Mouse (Mus musculus) embryonic facial prominence, embryonic 15.5 days (tissue): Measurements from ENCODE around the gene Stk32c. TPM values are rescaled to one million over a fixed set of nuclear protein-coding genes. Genes with fewer than 3 reads are reported as not detected.
A peak's percentile ranks its signal among the peaks of the same experiment; 100 is the strongest.

ENCODE experiments used
- ATAC-seq: fragments of 200-750 bp; cut with Nextera tagmentation; 2 replicates; pipeline ENCODE4 v1.8.0; 2017; ENCODE audit warnings: low read depth, moderate TSS enrichment; ENCODE audit not compliant: insufficient number of reproducible peaks, low FRiP score, low TSS enrichment
- H3K27ac ChIP-seq: fragments of 300-500 bp; sonication (generic); replicated peaks from 2 replicates; pipeline ENCODE4 v1.5.1; 2015; ENCODE audit warnings: mild to moderate bottlenecking, inconsistent platforms
- H3K27me3 ChIP-seq: fragments of 300-500 bp; sonication (generic); 2 replicates; pipeline ENCODE4 v1.6.1; 2015; ENCODE audit warnings: inconsistent platforms
- H3K36me3 ChIP-seq: fragments of 300-500 bp; sonication (generic); 2 replicates; pipeline ENCODE4 v1.6.1; 2015; ENCODE audit warnings: mild to moderate bottlenecking, inconsistent platforms
- H3K4me1 ChIP-seq: fragments of 300-500 bp; sonication (generic); 2 replicates; pipeline ENCODE4 v1.6.1; 2015; ENCODE audit warnings: inconsistent platforms
- H3K4me2 ChIP-seq: fragments of 300-500 bp; sonication (generic); replicated peaks from 2 replicates; pipeline ENCODE4 v1.6.1; 2015; ENCODE audit warnings: mild to moderate bottlenecking, inconsistent platforms
- H3K4me3 ChIP-seq: fragments of 300-500 bp; sonication (generic); replicated peaks from 2 replicates; pipeline ENCODE4 v1.5.1; 2015; ENCODE audit warnings: mild to moderate bottlenecking, inconsistent platforms
- H3K9ac ChIP-seq: fragments of 300-500 bp; sonication (generic); 2 replicates; pipeline ENCODE4 v1.6.1; 2015; ENCODE audit warnings: inconsistent platforms
- H3K9me3 ChIP-seq: fragments of 300-500 bp; sonication (generic); replicated peaks from 2 replicates; pipeline ENCODE4 v1.6.1; 2016; ENCODE audit warnings: inconsistent platforms
- WGBS: fragments of 180-500 bp; shearing (Covaris S2); methylation state at CpG from one replicate; pipeline ENCODE4 v1.1.7; 2015; 5-methylcytosine and 5-hydroxymethylcytosine counted together
- polyA plus RNA-seq: library from polyadenylated mRNA; unstranded; fragments of >200 nt; fragmentation: Nextera tagmentation; extraction: Ambion mirVana; gene quantifications from 2 replicates; pipeline ENCODE4 v1.2.1, GENCODE M21; 2015

Gene Stk32c
- polyA plus RNA-seq, 1 experiment from 2014 or later: 0.12 TPM

DNA sequence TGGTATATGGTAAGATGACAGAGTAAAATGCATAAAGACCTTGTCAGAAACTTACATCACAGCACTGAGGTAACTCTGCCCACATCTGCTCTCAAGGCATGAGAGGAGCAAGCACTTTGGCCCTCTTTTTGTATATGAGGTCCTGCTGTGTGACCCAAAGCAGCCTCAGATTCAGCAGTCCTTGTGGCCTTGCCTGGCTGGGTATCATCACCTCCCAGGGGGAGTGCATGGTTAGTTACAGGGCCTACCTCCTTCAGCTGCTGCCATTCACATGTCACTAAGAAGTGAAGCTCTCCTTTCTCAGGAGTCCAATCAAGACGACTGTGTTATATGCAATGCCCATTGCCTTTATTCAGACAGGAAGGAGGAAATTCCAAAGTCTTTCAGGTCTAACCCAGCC is 2.4 kb upstream of the Stk32c start:
- Histone ChIP-seq H3K36me3 (no peaks in the 10 kb centered on the region), H3K9ac (no peak overlapping the region), H3K27ac (no peak overlapping the region), H3K4me1 (peaks cover 8% of the 10 kb centered on the region; the same call in 1 of the 2 replicates), H3K4me3 (no peak overlapping the region), H3K9me3 (no peaks in the 10 kb centered on the region), H3K27me3 (no peaks in the 10 kb centered on the region), H3K4me2 (no peak overlapping the region)
- ATAC-seq: no peak
- 55% methylated on average over 1 of the region's 1 CpGs for WGBS

DNA sequence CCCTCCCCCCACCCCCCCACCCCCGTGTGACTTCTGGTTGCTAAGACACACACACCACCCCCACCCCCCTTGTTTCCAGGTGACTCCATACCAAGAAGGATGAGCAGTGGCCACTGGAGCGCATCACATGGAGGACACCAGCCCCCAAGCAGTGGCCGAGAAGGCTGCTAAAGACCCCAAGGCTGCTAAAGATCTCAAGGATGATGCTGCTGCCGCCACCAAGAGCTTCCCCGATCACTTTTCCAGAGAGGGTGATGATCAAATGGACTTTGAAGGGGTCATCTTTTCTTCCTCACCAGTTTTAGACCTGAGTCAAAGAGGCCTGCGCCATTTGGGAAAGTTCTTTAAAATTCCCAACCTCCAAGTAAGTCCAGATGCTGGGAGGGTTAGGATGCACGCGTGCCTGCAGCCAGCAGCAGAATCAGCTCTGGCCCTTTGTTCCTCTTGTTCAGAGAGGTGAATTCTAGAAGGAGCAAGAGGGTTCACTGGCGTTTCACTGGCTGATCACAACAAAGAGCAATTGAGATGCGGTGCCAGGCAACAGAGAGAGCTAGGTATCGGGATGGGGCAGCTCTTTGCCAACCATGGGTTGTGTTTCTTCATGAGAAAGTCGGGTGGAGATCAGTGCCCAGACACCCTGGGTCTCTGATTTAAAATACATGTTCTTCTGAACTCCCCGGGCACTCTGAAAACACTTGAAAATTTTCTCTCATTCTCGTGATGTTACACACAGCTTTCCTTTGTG is 1.7 kb upstream of the Stk32c start:
- WGBS: 75% methylated on average over 14 of the region's 14 CpGs
- Histone ChIP-seq H3K4me3 (no peak overlapping the region), H3K9me3 (no peaks in the 10 kb centered on the region), H3K9ac (no peak overlapping the region), H3K27ac (no peak overlapping the region), H3K36me3 (no peaks in the 10 kb centered on the region), H3K4me1 (peaks cover 8% of the 10 kb centered on the region; the same call in 1 of the 2 replicates), H3K27me3 (no peaks in the 10 kb centered on the region), H3K4me2 (no peak overlapping the region)
- ATAC-seq: no peak

DNA sequence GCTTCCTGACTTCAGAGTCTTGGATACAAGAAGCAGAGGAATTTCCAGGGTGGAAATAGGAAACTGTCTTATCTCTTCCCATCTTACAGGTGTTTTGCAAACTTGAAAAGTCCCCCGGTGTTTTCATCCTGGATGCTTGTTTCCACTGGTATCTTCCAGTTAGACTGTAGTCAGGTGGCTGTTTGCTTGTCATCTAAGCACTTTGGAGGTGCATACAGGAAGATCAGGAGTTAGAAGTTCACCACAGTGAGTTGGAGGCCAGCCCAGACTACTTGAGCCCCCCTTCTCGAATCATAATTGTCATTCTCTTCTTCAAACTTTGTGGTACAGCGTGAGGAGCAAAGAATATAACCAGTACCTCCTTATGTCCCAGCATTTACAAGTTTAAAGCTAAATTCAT is 1.1 kb upstream of the Stk32c start:
- Histone ChIP-seq H3K4me3 (no peak overlapping the region), H3K36me3 (no peaks in the 10 kb centered on the region), H3K4me1 (peaks cover 8% of the 10 kb centered on the region; the same call in 1 of the 2 replicates), H3K9me3 (no peaks in the 10 kb centered on the region), H3K27me3 (no peaks in the 10 kb centered on the region), H3K9ac (no peak overlapping the region), H3K27ac (no peak overlapping the region), H3K4me2 (no peak overlapping the region)
- ATAC-seq: no peak
- WGBS: 74% methylated on average over 3 of the region's 3 CpGs

DNA sequence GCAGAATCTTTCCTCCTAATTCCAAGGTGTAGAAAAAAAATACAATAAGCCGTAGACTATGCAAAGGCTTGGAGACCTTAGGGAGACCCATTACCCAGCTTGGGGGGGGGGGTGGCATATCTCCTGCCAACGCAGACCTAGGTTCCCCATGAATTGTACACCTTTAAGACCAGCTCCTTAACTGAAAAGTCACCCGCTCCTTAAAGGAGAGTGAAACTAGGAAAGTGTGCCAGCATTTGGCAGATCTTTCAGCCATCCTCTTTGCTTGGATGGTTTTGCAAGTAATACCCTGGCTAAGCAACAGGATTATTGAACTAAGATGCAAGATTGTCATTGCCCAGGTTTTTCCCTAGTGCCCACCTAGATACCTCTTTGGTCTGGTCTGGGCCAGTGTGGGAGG is 644 bp upstream of the Stk32c start:
- H3K4me2 ChIP-seq: peak overlapping the region; percentile 77
- H3K4me3 ChIP-seq: peak overlapping the region; percentile 65
- no peaks in the 10 kb centered on the region for H3K9me3 ChIP-seq
- peaks cover 8% of the 10 kb centered on the region; the same call in 1 of the 2 replicates for H3K4me1 ChIP-seq
- H3K27ac ChIP-seq: peak overlapping the region; percentile 58; the same call in 1 of the 2 replicates
- H3K9ac ChIP-seq: no peak overlapping the region
- no peaks in the 10 kb centered on the region for H3K36me3 ChIP-seq
- H3K27me3 ChIP-seq: no peaks in the 10 kb centered on the region
- no peak for ATAC-seq
- WGBS: 61% methylated on average over 3 of the region's 3 CpGs

DNA sequence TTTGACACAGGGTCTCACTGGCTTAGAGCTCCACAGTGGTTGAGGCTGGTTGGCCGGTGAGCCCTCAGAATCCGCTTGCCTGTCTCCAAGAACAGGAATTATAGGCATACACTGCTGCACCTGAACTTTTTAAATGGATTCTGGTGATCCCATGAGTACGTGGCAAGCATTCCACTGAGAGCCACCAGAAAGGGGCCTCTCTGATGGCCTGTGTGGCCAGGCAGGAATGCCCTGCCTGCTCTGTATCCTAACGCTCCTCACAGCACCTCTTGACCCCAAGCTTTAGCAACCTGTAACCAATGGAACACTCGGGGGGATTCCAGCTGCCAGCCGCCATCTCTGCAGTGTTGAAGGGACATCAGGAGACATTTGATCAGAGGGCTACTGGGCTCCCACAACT is 1.3 kb downstream of the Stk32c start:
- H3K36me3 ChIP-seq: no peaks in the 10 kb centered on the region
- no peak overlapping the region for H3K9ac ChIP-seq
- ATAC-seq: no peak
- peaks cover 8% of the 10 kb centered on the region; the same call in 1 of the 2 replicates for H3K4me1 ChIP-seq
- whole genome bisulfite sequencing: 80% methylated on average over 6 of the region's 6 CpGs
- no peaks in the 10 kb centered on the region for H3K27me3 ChIP-seq
- H3K9me3 ChIP-seq: no peaks in the 10 kb centered on the region
- no peak overlapping the region for H3K27ac ChIP-seq
- no peak overlapping the region for H3K4me2 ChIP-seq
- no peak overlapping the region for H3K4me3 ChIP-seq

DNA sequence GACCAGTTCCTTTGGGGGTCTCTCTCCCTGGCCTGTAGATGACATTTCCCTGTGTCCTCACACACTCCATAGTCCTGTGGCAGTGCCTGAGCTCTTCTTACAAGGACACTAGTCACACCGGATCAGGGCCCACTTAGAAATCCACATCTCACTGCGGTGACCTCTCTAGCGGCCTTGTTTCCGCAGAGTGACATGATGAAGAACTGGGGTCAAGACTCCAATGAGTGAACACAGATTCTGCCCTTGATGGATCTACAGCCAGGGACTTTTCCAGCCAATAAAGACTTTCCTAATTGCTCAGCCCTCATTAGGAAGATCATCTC is 4.4 kb downstream of the Stk32c start:
- Histone ChIP-seq H3K4me1 (peaks cover 8% of the 10 kb centered on the region; the same call in 1 of the 2 replicates), H3K27me3 (no peaks in the 10 kb centered on the region), H3K4me2 (no peak overlapping the region), H3K27ac (no peak overlapping the region), H3K4me3 (no peak overlapping the region), H3K36me3 (no peaks in the 10 kb centered on the region), H3K9ac (no peak overlapping the region), H3K9me3 (no peaks in the 10 kb centered on the region)
- WGBS: 83% methylated on average over 4 of the region's 4 CpGs
- ATAC-seq: no peak

DNA sequence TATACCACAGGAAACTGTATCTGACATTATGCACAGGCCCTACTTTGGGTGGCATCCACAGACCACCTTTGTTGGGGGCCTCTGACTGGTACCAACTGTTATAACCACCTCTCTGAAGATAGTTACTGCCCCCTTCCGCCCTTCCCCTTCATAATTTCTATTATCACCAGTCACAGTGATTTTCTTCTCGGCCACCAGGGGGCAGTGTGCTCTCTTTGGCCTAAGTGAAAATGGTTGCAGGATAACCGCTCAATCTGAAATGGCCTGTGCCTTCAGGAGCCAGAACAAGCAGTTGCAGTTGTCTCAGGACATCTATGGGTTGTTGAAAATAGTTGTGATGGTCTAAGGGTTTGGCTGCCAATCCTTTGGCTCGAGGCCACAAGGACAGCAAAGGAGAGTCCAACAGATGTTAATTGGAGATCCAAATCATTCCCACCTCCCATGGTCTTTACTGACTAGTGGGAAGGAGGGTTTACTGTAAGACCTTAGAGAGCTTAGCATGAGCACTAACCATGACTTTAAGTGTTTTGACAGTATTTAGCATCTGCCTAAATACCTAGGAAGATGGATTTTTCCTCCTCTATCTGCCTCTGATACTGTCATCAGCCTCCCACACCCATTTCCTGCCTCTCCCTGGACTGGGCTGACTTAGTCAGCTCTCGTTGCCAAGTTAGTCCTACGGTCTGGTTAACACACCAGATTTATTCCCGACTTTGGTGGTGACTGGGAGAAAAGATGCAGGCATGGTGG is 4.9 kb downstream of the Stk32c start:
- Histone ChIP-seq H3K9me3 (no peaks in the 10 kb centered on the region), H3K9ac (no peak overlapping the region), H3K4me3 (no peak overlapping the region), H3K36me3 (no peaks in the 10 kb centered on the region), H3K4me2 (no peak overlapping the region), H3K4me1 (0 out of 2 replicates have a peak, but pooled peaks cover 3% of the 10 kb centered on the region), H3K27me3 (no peaks in the 10 kb centered on the region), H3K27ac (no peak overlapping the region)
- 23% methylated on average over 7 of the region's 7 CpGs for WGBS
- ATAC-seq: no peak

DNA sequence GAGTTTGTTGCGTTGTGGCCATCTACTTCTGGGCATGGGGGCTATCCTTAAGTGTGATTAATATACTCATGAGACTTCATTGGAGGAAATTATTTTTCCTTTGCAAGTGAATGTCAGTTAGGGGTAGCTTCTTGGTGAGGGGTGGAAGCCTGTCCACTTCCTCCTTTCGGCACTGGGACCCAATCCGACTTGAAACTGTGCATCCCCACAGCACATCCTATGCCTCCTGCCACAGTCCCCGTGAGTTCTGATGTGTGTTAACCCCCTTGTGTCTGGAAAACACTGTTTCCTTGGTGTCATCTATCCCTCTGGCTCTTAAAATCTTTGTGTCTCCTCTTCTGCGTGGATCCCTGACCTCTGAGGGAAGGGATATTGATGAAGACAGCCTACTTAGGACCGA is 11.9 kb downstream of the Stk32c start:
- Histone ChIP-seq H3K4me2 (no peak overlapping the region), H3K27me3 (peaks cover 21% of the 10 kb centered on the region), H3K4me1 (no peaks in the 10 kb centered on the region), H3K4me3 (no peak overlapping the region), H3K9me3 (no peaks in the 10 kb centered on the region), H3K27ac (no peak overlapping the region), H3K9ac (no peak overlapping the region), H3K36me3 (no peaks in the 10 kb centered on the region)
- WGBS: 46% methylated on average over 6 of the region's 6 CpGs
- no peak for ATAC-seq

DNA sequence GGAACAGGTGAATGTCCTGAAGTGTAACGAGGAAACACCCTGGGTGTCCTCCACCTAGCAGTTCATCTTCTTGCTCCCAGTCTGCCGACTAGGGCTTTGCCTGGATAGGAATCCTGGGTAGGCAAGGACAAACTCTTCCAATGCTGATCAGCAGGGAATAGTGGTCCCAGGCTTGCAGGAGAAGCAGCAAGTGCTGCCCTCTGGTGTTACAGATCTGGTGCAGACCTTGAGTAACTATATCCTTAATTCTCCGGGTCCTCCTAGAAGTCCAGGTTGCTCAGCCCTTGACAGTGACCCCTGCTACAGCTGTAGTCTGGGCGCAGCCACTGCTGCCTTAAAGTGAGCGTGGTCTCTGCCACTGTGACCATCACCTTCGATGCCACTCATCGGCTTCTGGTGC is 13.0 kb downstream of the Stk32c start:
- H3K4me1 ChIP-seq: no peaks in the 10 kb centered on the region
- no peaks in the 10 kb centered on the region for H3K36me3 ChIP-seq
- H3K9ac ChIP-seq: no peak overlapping the region
- WGBS: 30% methylated on average over 7 of the region's 7 CpGs
- H3K27ac ChIP-seq: no peak overlapping the region
- no peaks in the 10 kb centered on the region for H3K9me3 ChIP-seq
- ATAC-seq: no peak
- H3K4me2 ChIP-seq: no peak overlapping the region
- H3K4me3 ChIP-seq: no peak overlapping the region
- H3K27me3 ChIP-seq: peaks cover 21% of the 10 kb centered on the region

DNA sequence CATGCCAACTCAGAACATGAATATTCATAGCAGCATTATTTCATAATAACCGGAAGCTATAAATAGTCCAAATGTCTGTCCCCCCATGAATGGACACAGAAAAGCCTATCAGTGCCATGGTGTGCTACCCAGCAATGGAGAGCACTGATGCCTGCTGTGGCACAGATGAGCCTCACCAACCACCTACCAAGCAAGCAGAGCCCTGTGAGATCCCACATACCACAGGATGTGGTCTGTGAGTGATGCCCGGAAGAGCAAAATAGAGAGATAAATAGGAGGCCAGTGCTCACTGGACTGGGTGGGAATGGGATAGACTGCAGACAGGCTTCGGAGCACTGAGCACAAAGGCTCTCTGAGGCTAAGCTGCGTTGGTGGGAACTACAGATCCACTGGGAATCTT is 16.1 kb downstream of the Stk32c start:
- no peaks in the 10 kb centered on the region for H3K4me1 ChIP-seq
- H3K36me3 ChIP-seq: no peaks in the 10 kb centered on the region
- H3K27me3 ChIP-seq: peaks cover 13% of the 10 kb centered on the region
- H3K9me3 ChIP-seq: no peaks in the 10 kb centered on the region
- H3K4me2 ChIP-seq: no peak overlapping the region
- no peak overlapping the region for H3K4me3 ChIP-seq
- 67% methylated on average over 4 of the region's 4 CpGs for WGBS
- H3K9ac ChIP-seq: no peak overlapping the region
- no peak for ATAC-seq
- H3K27ac ChIP-seq: no peak overlapping the region

DNA sequence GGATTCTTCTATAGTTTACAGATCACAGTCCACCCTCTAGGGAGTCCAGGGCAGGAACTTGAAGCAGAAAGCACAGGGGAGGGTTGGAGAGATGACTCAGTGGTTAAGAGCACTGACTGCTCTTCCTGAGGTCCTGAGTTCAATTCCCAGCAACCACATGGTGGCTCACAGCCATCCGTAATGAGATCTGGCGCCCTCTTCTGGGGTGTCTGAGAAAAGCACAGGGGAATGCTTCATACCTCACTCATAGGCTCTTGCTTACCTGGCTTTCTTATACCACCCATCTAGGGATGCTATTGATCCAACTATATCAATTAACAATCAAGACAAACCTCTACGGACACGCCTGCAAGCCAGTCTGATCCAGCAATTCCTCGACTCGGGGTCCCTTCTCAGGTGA is 21.5 kb downstream of the Stk32c start:
- Histone ChIP-seq H3K27me3 (peaks cover 23% of the 10 kb centered on the region), H3K4me2 (no peak overlapping the region), H3K4me1 (peaks cover 9% of the 10 kb centered on the region; the same call in 1 of the 2 replicates), H3K9ac (no peak overlapping the region), H3K36me3 (no peaks in the 10 kb centered on the region), H3K9me3 (no peaks in the 10 kb centered on the region), H3K27ac (no peak overlapping the region), H3K4me3 (no peak overlapping the region)
- 69% methylated on average over 6 of the region's 6 CpGs for WGBS
- no peak for ATAC-seq
